In the genomic region with DNA sequence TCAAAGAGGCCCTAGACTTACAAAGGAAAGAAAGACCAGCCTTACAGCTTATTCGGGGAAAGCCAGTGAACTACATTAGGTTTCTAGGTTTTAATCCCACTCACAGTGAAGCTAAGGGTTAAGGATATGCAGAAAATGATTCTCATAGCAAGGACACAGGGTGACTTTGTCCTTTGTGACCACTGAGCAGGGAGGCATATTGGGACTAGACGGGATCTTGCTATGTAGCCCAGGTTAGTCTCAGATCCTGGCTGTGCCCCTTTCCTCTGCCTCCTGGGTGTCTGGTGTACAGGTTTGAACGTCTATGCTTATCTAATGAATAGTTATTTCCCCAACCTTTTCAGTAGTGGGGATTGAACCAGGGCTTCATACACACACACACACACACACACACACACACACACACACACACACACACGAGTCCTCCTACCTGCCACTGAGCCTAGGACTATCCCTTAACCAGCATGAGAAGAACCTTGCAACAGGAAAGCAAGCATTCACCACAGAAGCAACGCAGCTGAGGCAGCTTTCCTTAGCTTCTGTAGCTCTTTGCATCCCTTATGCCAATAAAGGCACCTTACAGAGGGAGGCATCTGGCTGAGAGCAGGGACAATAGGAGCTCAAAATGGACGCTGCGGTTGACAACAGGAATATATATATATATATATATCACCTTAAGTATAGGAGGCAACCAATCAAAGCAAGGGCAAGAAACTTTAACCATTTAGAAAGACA, we compare ENCODE assay signal across 12 mouse cellular contexts. TPM values are rescaled to one million over a fixed set of nuclear protein-coding genes. Genes with fewer than 3 reads are reported as not detected.
DNase-seq lines count a peak whose midpoint lies in the region; ATAC-seq and TF ChIP-seq lines count a peak whose summit lies in the region.
"Had no signal": no experiment of that assay in that cellular context is flagged by ENCODE, and none has a peak within 500 bp of the region (broad histone marks: within the 10 kb centered on the region; RNA-seq: fewer than 3 reads in every experiment).

No protein-coding gene starts in this region.

- ATAC-seq in liver, embryonic 11.5 days (replicated peaks; ENCODE audit: low FRiP score) = no peak
- ATAC-seq in liver, postnatal 0 days = no peak
- peak; percentile 10; the same call in 1 of the 2 replicates for ATAC-seq in forebrain, embryonic 12.5 days (ENCODE audit: low FRiP score)
- no peak for ATAC-seq in hindbrain, embryonic 16.5 days
- ATAC-seq in neural tube, embryonic 14.5 days (ENCODE audit: low read depth) = peak; percentile 13; the same call in 1 of the 2 replicates

- no peaks in the 10 kb centered on the region for H3K36me3 ChIP-seq in liver, embryonic 11.5 days (ENCODE audit: control insufficient read depth, insufficient read depth, low read length)
- no peaks in the 10 kb centered on the region for H3K36me3 ChIP-seq in liver, postnatal 0 days (replicated peaks; ENCODE audit: insufficient read depth, low read length)
- H3K36me3 ChIP-seq in forebrain, embryonic 12.5 days (replicated peaks) = no peaks in the 10 kb centered on the region
- no peaks in the 10 kb centered on the region for H3K36me3 ChIP-seq in hindbrain, embryonic 16.5 days (ENCODE audit: control insufficient read depth, insufficient read depth, low read length)
- no peaks in the 10 kb centered on the region for H3K36me3 ChIP-seq in neural tube, embryonic 14.5 days (ENCODE audit: control insufficient read depth, insufficient read depth, low read length)
- H3K36me3 ChIP-seq: embryonic facial prominence, embryonic 15.5 days; liver, embryonic 12.5 days had no signal

- H3K27me3 ChIP-seq in liver, embryonic 11.5 days (replicated peaks; ENCODE audit: control insufficient read depth, insufficient read depth, low read length) = no peaks in the 10 kb centered on the region
- H3K27me3 ChIP-seq in liver, postnatal 0 days (ENCODE audit: insufficient read depth, low read length) = no peaks in the 10 kb centered on the region
- H3K27me3 ChIP-seq in forebrain, embryonic 12.5 days = no peaks in the 10 kb centered on the region
- no peaks in the 10 kb centered on the region for H3K27me3 ChIP-seq in hindbrain, embryonic 16.5 days (replicated peaks; ENCODE audit: control insufficient read depth, insufficient read depth, low read length)
- no peaks in the 10 kb centered on the region for H3K27me3 ChIP-seq in neural tube, embryonic 14.5 days (ENCODE audit: control insufficient read depth, insufficient read depth, low read length)
- H3K27me3 ChIP-seq: embryonic facial prominence, embryonic 15.5 days; liver, embryonic 12.5 days had no signal

- no peaks in the 10 kb centered on the region for H3K9me3 ChIP-seq in liver, embryonic 11.5 days (ENCODE audit: control insufficient read depth, low read length)
- H3K9me3 ChIP-seq in liver, postnatal 0 days (ENCODE audit: low read length) = no peaks in the 10 kb centered on the region
- peaks cover 7% of the 10 kb centered on the region for H3K9me3 ChIP-seq in forebrain, embryonic 12.5 days
- peaks cover 7% of the 10 kb centered on the region for H3K9me3 ChIP-seq in hindbrain, embryonic 16.5 days (ENCODE audit: control insufficient read depth, low read length)
- H3K9me3 ChIP-seq in neural tube, embryonic 14.5 days (ENCODE audit: control insufficient read depth, low read length) = no peaks in the 10 kb centered on the region
- H3K9me3 ChIP-seq: liver, embryonic 12.5 days had no signal

- DNase-seq in liver, embryonic 11.5 days (ENCODE audit: low spot score) = no peak
- no peak for DNase-seq in liver, postnatal 0 days
- no peak for DNase-seq in left cerebral cortex, postnatal 36 days (ENCODE audit: low spot score in 2 of 2)
- no peak for DNase-seq in gastrocnemius, adult 18-20 months (ENCODE audit: low spot score)
- no peak for DNase-seq in adrenal gland, postnatal 25 days
- DNase-seq: gastrocnemius, postnatal 14 days had no signal

- H3K27ac ChIP-seq in liver, embryonic 11.5 days (ENCODE audit: low read depth, low read length) = peak overlapping the region; percentile 25
- H3K27ac ChIP-seq in liver, postnatal 0 days (ENCODE audit: low read depth) = no peak overlapping the region
- peak overlapping the region; percentile 84 for H3K27ac ChIP-seq in forebrain, embryonic 12.5 days
- H3K27ac ChIP-seq in hindbrain, embryonic 16.5 days (ENCODE audit: low read depth, low read length) = peak overlapping the region; percentile 82
- H3K27ac ChIP-seq in neural tube, embryonic 14.5 days (ENCODE audit: low read depth, low read length) = peak overlapping the region; percentile 74; the same call in 1 of the 2 replicates
- H3K27ac ChIP-seq: embryonic facial prominence, embryonic 15.5 days; left cerebral cortex, adult 2 months; liver, embryonic 12.5 days had no signal

- intact Hi-C loops in left cerebral cortex, postnatal 36 days (cut with DNase I) = no loop called here

- 36% methylated on average over 7 of the region's 7 CpGs for WGBS in liver, embryonic 11.5 days
- 43% methylated on average over 7 of the region's 7 CpGs for WGBS in liver, postnatal 0 days (ENCODE audit: insufficient replicate concordance)
- WGBS in forebrain, embryonic 12.5 days = 12% methylated on average over 7 of the region's 7 CpGs
- WGBS in hindbrain, embryonic 16.5 days = 22% methylated on average over 7 of the region's 7 CpGs
- WGBS in neural tube, embryonic 14.5 days = 21% methylated on average over 7 of the region's 7 CpGs

- TF ChIP-seq EP300 in liver, postnatal 0 days (IDR thresholded peaks at IDR 0.05; ENCODE audit: low read depth) = no peak

- no peak overlapping the region for H3K4me2 ChIP-seq in liver, embryonic 11.5 days
- no peak overlapping the region for H3K4me2 ChIP-seq in liver, postnatal 0 days (ENCODE audit: low read depth, low read length)
- peak overlapping the region; percentile 34 for H3K4me2 ChIP-seq in forebrain, embryonic 12.5 days
- H3K4me2 ChIP-seq in hindbrain, embryonic 16.5 days (ENCODE audit: low read length) = no peak overlapping the region
- H3K4me2 ChIP-seq in neural tube, embryonic 14.5 days (ENCODE audit: low read depth, low read length) = no peak overlapping the region
- H3K4me2 ChIP-seq: embryonic facial prominence, embryonic 15.5 days; liver, embryonic 12.5 days had no signal

- TF ChIP-seq CTCF in liver, postnatal 0 days (IDR thresholded peaks at IDR 0.05; ENCODE audit: low read depth) = no peak

- H3K9ac ChIP-seq in liver, embryonic 11.5 days (ENCODE audit: low read depth, low read length) = no peak overlapping the region
- no peak overlapping the region for H3K9ac ChIP-seq in liver, postnatal 0 days (replicated peaks)
- H3K9ac ChIP-seq in forebrain, embryonic 12.5 days = no peak overlapping the region
- no peak overlapping the region for H3K9ac ChIP-seq in hindbrain, embryonic 16.5 days (ENCODE audit: low read depth, low read length)
- H3K9ac ChIP-seq in neural tube, embryonic 14.5 days (replicated peaks; ENCODE audit: low read depth, low read length) = no peak overlapping the region
- H3K9ac ChIP-seq: embryonic facial prominence, embryonic 15.5 days; liver, embryonic 12.5 days had no signal

- no peak overlapping the region for H3K4me3 ChIP-seq in liver, embryonic 11.5 days (ENCODE audit: low read depth, low read length)
- H3K4me3 ChIP-seq in liver, postnatal 0 days (ENCODE audit: low read depth, low read length) = no peak overlapping the region
- H3K4me3 ChIP-seq in forebrain, embryonic 12.5 days (replicated peaks) = no peak overlapping the region
- H3K4me3 ChIP-seq in hindbrain, embryonic 16.5 days (ENCODE audit: low read length) = no peak overlapping the region
- no peak overlapping the region for H3K4me3 ChIP-seq in neural tube, embryonic 14.5 days (ENCODE audit: low read depth, low read length)
- H3K4me3 ChIP-seq: embryonic facial prominence, embryonic 15.5 days; left cerebral cortex, adult 2 months; liver, embryonic 12.5 days had no signal

- peaks cover 5% of the 10 kb centered on the region; the same call in 1 of the 2 replicates for H3K4me1 ChIP-seq in liver, embryonic 11.5 days (replicated peaks; ENCODE audit: control insufficient read depth, insufficient read depth, low read length)
- H3K4me1 ChIP-seq in liver, postnatal 0 days (ENCODE audit: insufficient read depth) = 0 out of 2 replicates have a peak, but pooled peaks cover 3% of the 10 kb centered on the region
- H3K4me1 ChIP-seq in forebrain, embryonic 12.5 days = peaks cover 26% of the 10 kb centered on the region
- H3K4me1 ChIP-seq in hindbrain, embryonic 16.5 days (ENCODE audit: control insufficient read depth, insufficient read depth, low read depth, low read length) = peaks cover 15% of the 10 kb centered on the region
- H3K4me1 ChIP-seq in neural tube, embryonic 14.5 days (ENCODE audit: control insufficient read depth, insufficient read depth, low read length) = peaks cover 7% of the 10 kb centered on the region; the same call in 1 of the 2 replicates

RNA-seq across cellular contexts. Expression of gene Gpr1, which starts 9.5 kb away (rescaled TPM):
- 0.09 and 0.14 TPM in 2 replicates for polyA plus RNA-seq in liver, embryonic 11.5 days (2014; fragmentation: Nextera tagmentation; extraction: Ambion mirVana)
- polyA plus RNA-seq in liver, postnatal 0 days (2015; fragmentation: Nextera tagmentation; extraction: Ambion mirVana) = 0.05 TPM in 1 of 2 replicates, not detected in the other
- 0.36 and 0.59 TPM in 2 replicates for polyA plus RNA-seq in forebrain, embryonic 12.5 days (2016; fragmentation: Nextera tagmentation; extraction: Ambion mirVana)
- polyA plus RNA-seq in hindbrain, embryonic 16.5 days (2015; fragmentation: Nextera tagmentation; extraction: Ambion mirVana) = 0.86 and 1.0 TPM in 2 replicates
- 0.73 and 1.3 TPM in 2 replicates for polyA plus RNA-seq in neural tube, embryonic 14.5 days (2014; fragmentation: Nextera tagmentation; extraction: Ambion mirVana)
- under 1 TPM; 0.37 to 0.86 TPM for total RNA-seq in left cerebral cortex, postnatal 36 days (2021)
- under 1 TPM; 0.41 to 0.45 TPM for total RNA-seq in gastrocnemius, adult 18-20 months (2021)
- 0.48 TPM in 1 of 2 replicates, not detected in the other for total RNA-seq in adrenal gland, postnatal 25 days (2021)
- polyA plus RNA-seq: liver, embryonic 12.5 days had no signal

RNA-seq across cellular contexts. Expression of gene Ndufs1, which starts 28.2 kb away (rescaled TPM):
- polyA plus RNA-seq in liver, embryonic 11.5 days (2014; fragmentation: Nextera tagmentation; extraction: Ambion mirVana) = 184 and 197 TPM in 2 replicates
- polyA plus RNA-seq in liver, postnatal 0 days (2015; fragmentation: Nextera tagmentation; extraction: Ambion mirVana) = 88.8 and 102 TPM in 2 replicates
- 122 and 129 TPM in 2 replicates for polyA plus RNA-seq in forebrain, embryonic 12.5 days (2016; fragmentation: Nextera tagmentation; extraction: Ambion mirVana)
- 157 and 162 TPM in 2 replicates for polyA plus RNA-seq in hindbrain, embryonic 16.5 days (2015; fragmentation: Nextera tagmentation; extraction: Ambion mirVana)
- 155 and 167 TPM in 2 replicates for polyA plus RNA-seq in neural tube, embryonic 14.5 days (2014; fragmentation: Nextera tagmentation; extraction: Ambion mirVana)
- total RNA-seq in left cerebral cortex, postnatal 36 days (2021) = 100 to 1,000 TPM; 152 TPM
- 100 to 1,000 TPM; 349 to 374 TPM for total RNA-seq in gastrocnemius, adult 18-20 months (2021)
- 252 TPM in 2 replicates for total RNA-seq in adrenal gland, postnatal 25 days (2021)

RNA-seq across cellular contexts. Expression of gene Eef1b2, which starts 28.2 kb away (rescaled TPM):
- polyA plus RNA-seq in liver, embryonic 11.5 days (2014; fragmentation: Nextera tagmentation; extraction: Ambion mirVana) = 694 and 775 TPM in 2 replicates
- polyA plus RNA-seq in liver, postnatal 0 days (2015; fragmentation: Nextera tagmentation; extraction: Ambion mirVana) = 352 and 364 TPM in 2 replicates
- polyA plus RNA-seq in forebrain, embryonic 12.5 days (2016; fragmentation: Nextera tagmentation; extraction: Ambion mirVana) = 397 and 421 TPM in 2 replicates
- polyA plus RNA-seq in hindbrain, embryonic 16.5 days (2015; fragmentation: Nextera tagmentation; extraction: Ambion mirVana) = 433 and 454 TPM in 2 replicates
- 495 and 539 TPM in 2 replicates for polyA plus RNA-seq in neural tube, embryonic 14.5 days (2014; fragmentation: Nextera tagmentation; extraction: Ambion mirVana)
- total RNA-seq in left cerebral cortex, postnatal 36 days (2021) = 100 to 1,000 TPM; 304 to 327 TPM
- total RNA-seq in gastrocnemius, adult 18-20 months (2021) = 100 to 1,000 TPM; 342 to 368 TPM
- 577 and 595 TPM in 2 replicates for total RNA-seq in adrenal gland, postnatal 25 days (2021)

Comparison
In these comparisons a context has a peak if more than half of its experiments do, and no peak if none do; other contexts are left out.
1. ATAC-seq: peak in forebrain, embryonic 12.5 days (single experiment) and neural tube, embryonic 14.5 days (single experiment); none in liver, embryonic 11.5 days (single experiment), liver, postnatal 0 days (single experiment) and hindbrain, embryonic 16.5 days (single experiment).